Mouse (Mus musculus): ENCODE results near the gene Net1. TPM values are rescaled to one million over a fixed set of nuclear protein-coding genes. Genes with fewer than 3 reads are reported as not detected.
A peak's percentile ranks its signal among the peaks of the same experiment; 100 is the strongest.
"Not testable (repeated sequence)": the region's sequence is repeated elsewhere in the genome, so short reads cannot be mapped to it uniquely, and the experiment has no call there.

The Net1 gene
- polyA plus RNA-seq, 1 experiment from 2014 or later = 46.5 TPM

DNA sequence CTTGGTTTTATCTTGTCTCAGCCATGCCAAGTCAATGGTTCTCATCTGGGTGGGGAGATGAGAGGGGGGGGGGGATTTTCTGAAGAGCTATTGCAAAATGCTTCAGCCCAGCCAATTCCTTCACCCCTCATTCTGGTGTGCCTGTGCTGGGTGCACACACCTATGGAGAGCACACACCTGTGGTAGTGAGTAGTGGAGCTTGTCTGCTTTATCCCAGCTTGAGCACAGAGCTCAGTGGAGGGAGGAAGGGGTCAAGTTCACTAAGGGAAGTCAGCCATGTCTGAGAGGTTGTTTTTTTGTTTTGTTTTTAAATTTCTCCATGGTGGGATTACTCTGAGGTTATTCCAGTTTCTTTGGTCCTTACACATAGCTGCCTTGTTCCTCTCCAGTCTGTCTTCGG, 61.8 kb downstream of the Net1 start:
- Histone ChIP-seq H3K9ac (replicated peaks) (no peak overlapping the region), H3K27me3 (ENCODE audit: insufficient read depth, low read length) (no peaks in the 10 kb centered on the region), H3K4me2 (ENCODE audit: low read depth, low read length) (no peak overlapping the region), H3K4me1 (ENCODE audit: insufficient read depth) (peaks cover 3% of the 10 kb centered on the region; the same call in 1 of the 2 replicates), H3K27ac (ENCODE audit: low read depth) (no peak overlapping the region), H3K4me3 (ENCODE audit: low read depth, low read length) (no peak overlapping the region), H3K36me3 (replicated peaks; ENCODE audit: insufficient read depth, low read length) (no peaks in the 10 kb centered on the region), H3K9me3 (ENCODE audit: low read length) (no peaks in the 10 kb centered on the region)
- TF ChIP-seq CTCF (IDR thresholded peaks at IDR 0.05; ENCODE audit: low read depth) (no peak), EP300 (IDR thresholded peaks at IDR 0.05; ENCODE audit: low read depth) (no peak)
- WGBS (ENCODE audit: insufficient replicate concordance) = 69% methylated on average over 1 of the region's 1 CpGs
- no peak for DNase-seq
- ATAC-seq = no peak

DNA sequence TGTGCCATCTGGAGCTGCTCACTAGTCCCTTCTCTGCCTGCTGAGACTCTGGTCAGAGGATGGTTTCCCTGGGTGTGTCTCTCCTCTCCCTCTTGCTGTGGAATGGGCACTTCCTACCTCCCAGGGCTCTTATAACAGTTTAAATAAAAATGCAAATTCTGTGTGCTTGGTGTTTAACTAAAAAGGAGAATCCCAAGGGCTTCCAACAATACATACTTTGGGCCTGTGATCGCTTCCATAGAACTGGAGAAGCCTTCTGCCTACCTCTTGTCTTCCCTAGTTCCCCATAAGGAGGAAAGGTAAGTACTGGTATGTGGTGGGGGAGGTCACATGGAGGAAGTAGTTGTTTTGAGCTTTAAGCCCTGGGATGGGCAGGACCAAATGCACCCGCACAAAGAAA, 63.2 kb downstream of the Net1 start:
- no peak overlapping the region for H3K4me3 ChIP-seq (ENCODE audit: low read depth, low read length)
- TF ChIP-seq CTCF (IDR thresholded peaks at IDR 0.05; ENCODE audit: low read depth) (no peak), EP300 (IDR thresholded peaks at IDR 0.05; ENCODE audit: low read depth) (no peak)
- DNase-seq (no peak), ATAC-seq (no peak)
- no peak overlapping the region for H3K27ac ChIP-seq (ENCODE audit: low read depth)
- no peaks in the 10 kb centered on the region for H3K4me1 ChIP-seq (ENCODE audit: insufficient read depth)
- H3K36me3 ChIP-seq (replicated peaks; ENCODE audit: insufficient read depth, low read length) = no peaks in the 10 kb centered on the region
- WGBS (ENCODE audit: insufficient replicate concordance) = 56% methylated on average over 2 of the region's 2 CpGs
- no peak overlapping the region for H3K9ac ChIP-seq (replicated peaks)
- no peaks in the 10 kb centered on the region for H3K27me3 ChIP-seq (ENCODE audit: insufficient read depth, low read length)
- no peaks in the 10 kb centered on the region for H3K9me3 ChIP-seq (ENCODE audit: low read length)
- H3K4me2 ChIP-seq (ENCODE audit: low read depth, low read length) = no peak overlapping the region

DNA sequence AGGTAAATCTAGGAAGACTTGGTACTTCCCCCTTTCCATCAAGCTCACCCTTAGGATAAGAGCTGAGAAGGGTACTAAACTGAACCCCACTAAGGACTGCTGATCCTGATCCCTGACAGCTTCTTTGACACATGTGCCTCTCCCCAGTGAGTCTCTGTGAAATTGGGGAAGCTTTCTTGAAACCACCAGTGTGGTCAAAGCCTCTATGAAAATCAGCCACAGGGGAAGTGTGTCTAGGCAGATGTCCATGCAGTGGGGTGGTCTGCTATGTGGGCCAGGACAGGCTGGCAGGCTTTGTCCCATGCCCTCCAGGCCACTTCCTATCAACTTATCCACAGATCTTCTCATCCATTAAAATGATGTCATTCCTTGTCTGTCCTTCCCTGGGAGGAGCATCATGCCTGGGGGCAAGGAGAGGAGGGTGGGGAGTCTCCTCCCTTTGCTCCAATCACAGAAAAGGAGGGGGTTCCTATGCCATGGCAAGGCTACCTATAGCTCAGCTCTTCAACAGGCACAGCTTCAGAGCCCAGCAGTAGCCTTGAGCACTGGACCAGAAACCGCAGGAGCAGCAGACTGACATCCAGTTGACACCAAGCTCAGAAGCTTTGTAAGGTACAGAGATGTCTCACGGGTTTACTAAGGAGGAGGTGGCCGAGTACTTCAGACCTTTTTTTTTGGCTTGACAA, 64.2 kb downstream of the Net1 start, which contains the start of gene Calm5:
Calm5 (plus strand) TSS at position 526 of the 686 bp plus-strand sequence.
- H3K27me3 ChIP-seq (ENCODE audit: insufficient read depth, low read length); H3K27ac ChIP-seq (ENCODE audit: low read depth); H3K9ac ChIP-seq (replicated peaks); H3K4me1 ChIP-seq (ENCODE audit: insufficient read depth); ATAC-seq; H3K4me2 ChIP-seq (ENCODE audit: low read depth, low read length); H3K4me3 ChIP-seq (ENCODE audit: low read depth, low read length); DNase-seq; H3K36me3 ChIP-seq (replicated peaks; ENCODE audit: insufficient read depth, low read length); H3K9me3 ChIP-seq (ENCODE audit: low read length): not testable (repeated sequence)
- 54% methylated on average over 3 of the region's 3 CpGs for WGBS (ENCODE audit: insufficient replicate concordance)

DNA sequence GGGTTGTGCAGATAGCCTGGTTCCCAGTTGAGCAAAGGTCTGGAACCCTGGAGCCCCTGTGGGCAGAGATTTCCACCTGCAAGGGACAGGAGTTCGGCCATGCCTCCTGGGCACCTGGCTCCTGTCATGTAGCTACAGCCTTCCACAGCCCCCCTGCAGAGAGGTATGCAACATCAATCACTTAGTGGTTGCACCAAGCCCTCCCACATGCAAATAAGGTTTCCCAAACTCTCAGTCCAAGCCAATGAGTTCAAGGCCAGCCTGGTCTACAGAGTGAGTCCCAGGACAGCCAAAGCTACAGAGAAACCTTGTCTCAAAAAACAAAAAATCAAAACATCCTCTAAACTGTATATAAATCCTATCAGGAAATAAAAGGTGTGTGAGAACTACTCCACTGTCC, 67.7 kb downstream of the Net1 start:
- ATAC-seq = no peak
- DNase-seq = no peak
- H3K4me1 ChIP-seq (ENCODE audit: insufficient read depth) = no peaks in the 10 kb centered on the region
- no peak overlapping the region for H3K27ac ChIP-seq (ENCODE audit: low read depth)
- no peaks in the 10 kb centered on the region for H3K36me3 ChIP-seq (replicated peaks; ENCODE audit: insufficient read depth, low read length)
- H3K4me2 ChIP-seq (ENCODE audit: low read depth, low read length) = no peak overlapping the region
- TF ChIP-seq CTCF (IDR thresholded peaks at IDR 0.05; ENCODE audit: low read depth) = no peak
- TF ChIP-seq EP300 (IDR thresholded peaks at IDR 0.05; ENCODE audit: low read depth) = no peak
- no peaks in the 10 kb centered on the region for H3K9me3 ChIP-seq (ENCODE audit: low read length)
- 71% methylated on average over 1 of the region's 1 CpGs for WGBS (ENCODE audit: insufficient replicate concordance)
- no peak overlapping the region for H3K4me3 ChIP-seq (ENCODE audit: low read depth, low read length)
- H3K27me3 ChIP-seq (ENCODE audit: insufficient read depth, low read length) = no peaks in the 10 kb centered on the region
- no peak overlapping the region for H3K9ac ChIP-seq (replicated peaks)

- H3K4me1 ChIP-seq (ENCODE audit: insufficient read depth); H3K27me3 ChIP-seq (ENCODE audit: insufficient read depth, low read length); H3K9ac ChIP-seq (replicated peaks); H3K4me3 ChIP-seq (ENCODE audit: low read depth, low read length); H3K9me3 ChIP-seq (ENCODE audit: low read length); H3K36me3 ChIP-seq (replicated peaks; ENCODE audit: insufficient read depth, low read length); ATAC-seq; DNase-seq; H3K27ac ChIP-seq (ENCODE audit: low read depth); H3K4me2 ChIP-seq (ENCODE audit: low read depth, low read length): not testable (repeated sequence)
These were observed 77.4 kb downstream of the Net1 start for GRCm38 (mm10) chr13:3840662-3841061.

DNA sequence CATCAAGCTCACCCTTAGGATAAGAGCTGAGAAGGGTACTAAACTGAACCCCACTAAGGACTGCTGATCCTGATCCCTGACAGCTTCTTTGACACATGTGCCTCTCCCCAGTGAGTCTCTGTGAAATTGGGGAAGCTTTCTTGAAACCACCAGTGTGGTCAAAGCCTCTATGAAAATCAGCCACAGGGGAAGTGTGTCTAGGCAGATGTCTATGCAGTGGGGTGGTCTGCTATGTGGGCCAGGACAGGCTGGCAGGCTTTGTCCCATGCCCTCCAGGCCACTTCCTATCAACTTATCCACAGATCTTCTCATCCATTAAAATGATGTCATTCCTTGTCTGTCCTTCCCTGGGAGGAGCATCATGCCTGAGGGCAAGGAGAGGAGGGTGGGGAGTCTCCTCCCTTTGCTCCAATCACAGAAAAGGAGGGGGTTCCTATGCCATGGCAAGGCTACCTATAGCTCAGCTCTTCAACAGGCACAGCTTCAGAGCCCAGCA, 80.7 kb downstream of the Net1 start, which contains the start of gene Calm4:
Calm4 (plus strand) TSS at position 446 of the 496 bp plus-strand sequence.
- not testable (repeated sequence) for H3K36me3 ChIP-seq (replicated peaks; ENCODE audit: insufficient read depth, low read length); H3K9me3 ChIP-seq (ENCODE audit: low read length); H3K4me1 ChIP-seq (ENCODE audit: insufficient read depth); H3K9ac ChIP-seq (replicated peaks); DNase-seq; H3K4me3 ChIP-seq (ENCODE audit: low read depth, low read length); H3K27me3 ChIP-seq (ENCODE audit: insufficient read depth, low read length); ATAC-seq; H3K4me2 ChIP-seq (ENCODE audit: low read depth, low read length); H3K27ac ChIP-seq (ENCODE audit: low read depth)

- ATAC-seq = 0 out of 2 replicates have a peak, but pooled peaks have one; percentile 33
- not testable (repeated sequence) for H3K27me3 ChIP-seq (ENCODE audit: insufficient read depth, low read length); H3K9ac ChIP-seq (replicated peaks); H3K9me3 ChIP-seq (ENCODE audit: low read length); H3K27ac ChIP-seq (ENCODE audit: low read depth); H3K4me3 ChIP-seq (ENCODE audit: low read depth, low read length); H3K36me3 ChIP-seq (replicated peaks; ENCODE audit: insufficient read depth, low read length); H3K4me2 ChIP-seq (ENCODE audit: low read depth, low read length); H3K4me1 ChIP-seq (ENCODE audit: insufficient read depth); DNase-seq
These were observed 84.4 kb downstream of the Net1 start for GRCm38 (mm10) chr13:3833644-3834043.

Data from liver, postnatal 0 days (tissue).